7 mouse cellular contexts compared by ENCODE assay signal in the genomic region with DNA sequence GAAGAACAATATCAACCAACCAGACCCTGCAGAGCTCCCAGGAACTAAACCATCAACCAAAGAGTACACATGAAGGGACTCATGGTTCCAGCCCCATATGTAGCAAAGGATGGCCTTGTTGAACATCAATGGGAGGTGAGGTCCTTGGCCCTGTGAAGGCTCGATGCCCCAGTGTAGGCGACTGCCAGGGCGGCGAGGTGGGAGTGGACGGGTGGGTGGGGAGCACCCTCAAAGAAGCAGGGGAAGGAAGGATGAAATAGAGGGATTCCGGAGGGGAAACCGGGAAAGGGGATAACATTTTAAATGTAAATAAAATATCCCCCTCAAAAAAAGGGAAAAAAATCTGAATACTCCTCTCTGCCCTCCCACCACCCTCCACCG. TPM values are rescaled to one million over a fixed set of nuclear protein-coding genes. Genes with fewer than 3 reads are reported as not detected.
DNase-seq lines count a peak whose midpoint lies in the region; ATAC-seq and TF ChIP-seq lines count a peak whose summit lies in the region.

No protein-coding gene starts in this region.

- H3K27me3 ChIP-seq in lung, embryonic 16.5 days (ENCODE audit: control insufficient read depth, insufficient read depth, low read depth, low read length), result no peaks in the 10 kb centered on the region
- H3K27me3 ChIP-seq in embryonic facial prominence, embryonic 11.5 days (ENCODE audit: control insufficient read depth, insufficient read depth, low read length), result no peaks in the 10 kb centered on the region
- H3K27me3 ChIP-seq in hindbrain, embryonic 15.5 days, result no peaks in the 10 kb centered on the region
- no peaks in the 10 kb centered on the region for H3K27me3 ChIP-seq in myocyte (ENCODE audit: control insufficient read depth, insufficient read depth, insufficient read length)

- H3K27ac ChIP-seq in lung, embryonic 16.5 days (ENCODE audit: low read length), result peak overlapping the region; percentile 97; the same call in 1 of the 2 replicates
- no peak overlapping the region; the same call in 1 of the 2 replicates for H3K27ac ChIP-seq in embryonic facial prominence, embryonic 11.5 days (replicated peaks; ENCODE audit: low read depth, low read length)
- H3K27ac ChIP-seq in hindbrain, embryonic 15.5 days (replicated peaks), result peak overlapping the region; percentile 100

- DNase-seq in lung, adult 18-20 months, result no peak
- no peak for DNase-seq in embryonic facial prominence, embryonic 11.5 days (ENCODE audit: low spot score)
- DNase-seq in ovary, postnatal 36 days (ENCODE audit: low spot score), result no peak
- DNase-seq in adrenal gland, postnatal 14 days, result no peak

- H3K36me3 ChIP-seq in lung, embryonic 16.5 days (ENCODE audit: control insufficient read depth, insufficient read depth, low read length), result no peaks in the 10 kb centered on the region
- H3K36me3 ChIP-seq in embryonic facial prominence, embryonic 11.5 days (replicated peaks; ENCODE audit: control insufficient read depth, insufficient read depth, low read depth, low read length), result no peaks in the 10 kb centered on the region
- no peaks in the 10 kb centered on the region for H3K36me3 ChIP-seq in hindbrain, embryonic 15.5 days
- H3K36me3 ChIP-seq in myocyte (ENCODE audit: control insufficient read depth, insufficient read depth), result no peaks in the 10 kb centered on the region

- H3K4me1 ChIP-seq in lung, embryonic 16.5 days (replicated peaks; ENCODE audit: control insufficient read depth, insufficient read depth, low read length), result peaks cover 10% of the 10 kb centered on the region
- H3K4me1 ChIP-seq in embryonic facial prominence, embryonic 11.5 days (ENCODE audit: control insufficient read depth, insufficient read depth, low read length), result no peaks in the 10 kb centered on the region
- H3K4me1 ChIP-seq in hindbrain, embryonic 15.5 days (replicated peaks), result peaks cover 21% of the 10 kb centered on the region

- H3K4me3 ChIP-seq in lung, embryonic 16.5 days (ENCODE audit: low read length), result peak overlapping the region; percentile 82
- H3K4me3 ChIP-seq in embryonic facial prominence, embryonic 11.5 days (ENCODE audit: low read depth, low read length), result peak overlapping the region; percentile 70
- peak overlapping the region; percentile 87 for H3K4me3 ChIP-seq in hindbrain, embryonic 15.5 days
- H3K4me3 ChIP-seq in myocyte, result peak overlapping the region; percentile 70

- peak overlapping the region; percentile 93 for H3K9ac ChIP-seq in lung, embryonic 16.5 days (ENCODE audit: low read length)
- peak overlapping the region; percentile 92 for H3K9ac ChIP-seq in embryonic facial prominence, embryonic 11.5 days (replicated peaks; ENCODE audit: low read length)
- H3K9ac ChIP-seq in hindbrain, embryonic 15.5 days, result peak overlapping the region; percentile 90

- H3K79me2 ChIP-seq in myocyte (ENCODE audit: control insufficient read depth, insufficient read depth), result peaks cover 51% of the 10 kb centered on the region

- ATAC-seq in lung, embryonic 16.5 days (ENCODE audit: low read depth), result peak; percentile 23
- peak; percentile 50 for ATAC-seq in embryonic facial prominence, embryonic 11.5 days (replicated peaks; ENCODE audit: insufficient number of reproducible peaks, low FRiP score, low TSS enrichment, low read depth)
- peak; percentile 73 for ATAC-seq in hindbrain, embryonic 15.5 days (ENCODE audit: low FRiP score, low read depth)

- 0% methylated on average over 8 of the region's 8 CpGs for WGBS in lung, embryonic 16.5 days
- WGBS in embryonic facial prominence, embryonic 11.5 days, result 4% methylated on average over 8 of the region's 8 CpGs
- under 1% methylated on average over 8 of the region's 8 CpGs for WGBS in hindbrain, embryonic 15.5 days

- no peaks in the 10 kb centered on the region for H3K9me3 ChIP-seq in lung, embryonic 16.5 days (ENCODE audit: control insufficient read depth, low read length)
- H3K9me3 ChIP-seq in embryonic facial prominence, embryonic 11.5 days (replicated peaks; ENCODE audit: control insufficient read depth, low read length), result no peaks in the 10 kb centered on the region
- no peaks in the 10 kb centered on the region for H3K9me3 ChIP-seq in hindbrain, embryonic 15.5 days

- H3ac ChIP-seq in myocyte (ENCODE audit: control insufficient read depth, insufficient read length), result peak overlapping the region; percentile 85

- TF ChIP-seq POLR2A in myocyte (IDR thresholded peaks at IDR 0.05; ENCODE audit: insufficient read length, low read depth), result no peak

- peak overlapping the region; percentile 95 for H3K4me2 ChIP-seq in lung, embryonic 16.5 days (ENCODE audit: low read depth, low read length)
- peak overlapping the region; percentile 81 for H3K4me2 ChIP-seq in embryonic facial prominence, embryonic 11.5 days (ENCODE audit: low read depth, low read length)
- H3K4me2 ChIP-seq in hindbrain, embryonic 15.5 days, result peak overlapping the region; percentile 85
- peak overlapping the region; percentile 94 for H3K4me2 ChIP-seq in myocyte (ENCODE audit: low read depth)

TF ChIP-seq in myocyte, 11 proteins besides CTCF, POLR2A, EP300 and RAD21:
- TF ChIP-seq MYOG (IDR thresholded peaks at IDR 0.05; ENCODE audit: control insufficient read depth in 1 of 3, insufficient read depth in 1 of 3, insufficient read length in 2 of 3, low read depth in 2 of 3), result no peak
- TF ChIP-seq SRF (IDR thresholded peaks at IDR 0.05; ENCODE audit: control insufficient read depth, insufficient read length, low read depth), result no peak
- TF ChIP-seq TCF3 (IDR thresholded peaks at IDR 0.05; ENCODE audit: insufficient read length, low read depth), result no peak
- TF ChIP-seq USF1 (IDR thresholded peaks at IDR 0.05; ENCODE audit: low read depth), result no peak
- no peak for TF ChIP-seq TCF12 (IDR thresholded peaks at IDR 0.05; ENCODE audit: insufficient read depth, poor library complexity, severe bottlenecking)
- TF ChIP-seq MAX (IDR thresholded peaks at IDR 0.05; ENCODE audit: low read depth), result no peak
- TF ChIP-seq CEBPB (IDR thresholded peaks at IDR 0.05; ENCODE audit: insufficient read depth, poor library complexity, severe bottlenecking), result no peak
- TF ChIP-seq E2F4 (IDR thresholded peaks at IDR 0.05; ENCODE audit: insufficient read depth), result no peak
- TF ChIP-seq MYOD1 (IDR thresholded peaks at IDR 0.05; ENCODE audit: control insufficient read depth in 1 of 3, insufficient read length in 2 of 3, low read depth in 2 of 3), result no peak
- no peak for TF ChIP-seq POLR2AphosphoS2 (IDR thresholded peaks at IDR 0.05; ENCODE audit: insufficient read length, low read depth)
- no peak for TF ChIP-seq REST (IDR thresholded peaks at IDR 0.05; ENCODE audit: insufficient read depth, insufficient read length)

RNA-seq across cellular contexts. Expression of a gene that starts 0.5 kb away (rescaled TPM):
- polyA plus RNA-seq in lung, embryonic 16.5 days (2015; fragmentation: Nextera tagmentation; extraction: Ambion mirVana), result 56.0 and 57.7 TPM in 2 replicates
- polyA plus RNA-seq in embryonic facial prominence, embryonic 11.5 days (2014; fragmentation: Nextera tagmentation; extraction: Ambion mirVana), result 57.4 and 67.7 TPM in 2 replicates
- 101 and 102 TPM in 2 replicates for polyA plus RNA-seq in hindbrain, embryonic 15.5 days (2015; fragmentation: Nextera tagmentation; extraction: Ambion mirVana)
- 20.3 TPM for polyA plus RNA-seq in myocyte (2012; fragmentation: generic; extraction: Trizol)
- 34.2 and 44.2 TPM in 2 replicates for total RNA-seq in adrenal gland, postnatal 14 days (2021)

RNA-seq across cellular contexts. Expression of a gene that starts 24.1 kb away (rescaled TPM):
- 62.5 and 64.1 TPM in 2 replicates for polyA plus RNA-seq in lung, embryonic 16.5 days (2015; fragmentation: Nextera tagmentation; extraction: Ambion mirVana)
- polyA plus RNA-seq in embryonic facial prominence, embryonic 11.5 days (2014; fragmentation: Nextera tagmentation; extraction: Ambion mirVana), result 77.6 and 85.0 TPM in 2 replicates
- 62.7 and 74.7 TPM in 2 replicates for polyA plus RNA-seq in hindbrain, embryonic 15.5 days (2015; fragmentation: Nextera tagmentation; extraction: Ambion mirVana)
- 3.7 TPM for polyA plus RNA-seq in myocyte (2012; fragmentation: generic; extraction: Trizol)
- total RNA-seq in adrenal gland, postnatal 14 days (2021), result 33.4 and 37.9 TPM in 2 replicates

RNA-seq across cellular contexts. Expression of a gene that starts 24.4 kb away (rescaled TPM):
- 44.5 and 49.5 TPM in 2 replicates for polyA plus RNA-seq in lung, embryonic 16.5 days (2015; fragmentation: Nextera tagmentation; extraction: Ambion mirVana)
- 69.9 and 75.6 TPM in 2 replicates for polyA plus RNA-seq in embryonic facial prominence, embryonic 11.5 days (2014; fragmentation: Nextera tagmentation; extraction: Ambion mirVana)
- 71.2 and 72.3 TPM in 2 replicates for polyA plus RNA-seq in hindbrain, embryonic 15.5 days (2015; fragmentation: Nextera tagmentation; extraction: Ambion mirVana)
- polyA plus RNA-seq in myocyte (2012; fragmentation: generic; extraction: Trizol), result 8.6 TPM
- total RNA-seq in adrenal gland, postnatal 14 days (2021), result 35.2 and 41.9 TPM in 2 replicates

Comparison
In these comparisons a context has a peak if more than half of its experiments do, and no peak if none do; other contexts are left out.
1. ATAC-seq: peak in every context shown above with its lines; median percentile 73 in hindbrain, embryonic 15.5 days; 50 in embryonic facial prominence, embryonic 11.5 days; 23 in lung, embryonic 16.5 days.
2. RNA of a gene that starts 24.1 kb away (polyA plus RNA-seq): 77.6 to 85.0 TPM in embryonic facial prominence, embryonic 11.5 days, 62.5 to 64.1 TPM in lung, embryonic 16.5 days and 62.7 to 74.7 TPM in hindbrain, embryonic 15.5 days; 3.7 TPM in myocyte (single experiment); every median in the first group is over 10 times any median in the second.
3. Peak in every context shown above with its lines, with median percentiles within 50 percentile points of each other: H3K4me2 ChIP-seq, H3K4me3 ChIP-seq and H3K9ac ChIP-seq.